Mouse (Mus musculus) erythroblast, embryonic 14.5 days (primary cell): ENCODE data around the gene Gbp9. TPM values are rescaled to one million over a fixed set of nuclear protein-coding genes. Genes with fewer than 3 reads are reported as not detected.
"Not testable (repeated sequence)": the region's sequence is repeated elsewhere in the genome, so short reads cannot be mapped to it uniquely, and the experiment has no call there.

Source experiments
- H3K27me3 ChIP-seq: 2 replicates; pipeline ENCODE4 v1.6.1; 2012; ENCODE audit warnings: inconsistent platforms; ENCODE audit not compliant: control insufficient read depth
- H3K36me3 ChIP-seq: 2 replicates; pipeline ENCODE4 v1.6.1; 2012; ENCODE audit warnings: mild to moderate bottlenecking, inconsistent platforms; ENCODE audit not compliant: control insufficient read depth
- H3K4me1 ChIP-seq: 2 replicates; pipeline ENCODE4 v1.6.1; 2012; ENCODE audit warnings: inconsistent platforms; ENCODE audit not compliant: control insufficient read depth
- H3K4me3 ChIP-seq: replicated peaks from 2 replicates; pipeline ENCODE3; 2012; ENCODE audit warnings: moderate library complexity, mild to moderate bottlenecking, inconsistent platforms
- H3K9me3 ChIP-seq: 2 replicates; pipeline ENCODE4 v1.6.1; 2012; ENCODE audit warnings: low read length, inconsistent platforms, mixed read lengths; ENCODE audit not compliant: control insufficient read depth
- GATA1 ChIP-seq: IDR thresholded peaks from 2 replicates; pipeline ENCODE4 v1.6.1; 2012; ENCODE audit warnings: low read length, inconsistent platforms, mixed read lengths
- TAL1 ChIP-seq: IDR thresholded peaks from 3 replicates; pipeline ENCODE4 v1.6.1; 2012; ENCODE audit warnings: low read length, inconsistent platforms, mixed read lengths
- polyA plus RNA-seq: library from polyadenylated mRNA; stranded (reverse); fragments of >175 nt; gene quantifications from 2 replicates; pipeline ENCODE4 v1.2.3, GENCODE M21; 2012

The Gbp9 gene
- polyA plus RNA-seq, 1 experiment, result 0.01 TPM

GRCm38 (mm10) chr5:105115740-105116139 lies 23.6 kb downstream of the Gbp9 start:
- TF ChIP-seq GATA1 (no peak), TAL1 (no peak)
- no peaks in the 10 kb centered on the region for H3K9me3 ChIP-seq
- H3K27me3 ChIP-seq, result no peaks in the 10 kb centered on the region
- H3K4me1 ChIP-seq, result no peaks in the 10 kb centered on the region
- H3K36me3 ChIP-seq, result no peaks in the 10 kb centered on the region
- no peak overlapping the region for H3K4me3 ChIP-seq

GRCm38 (mm10) chr5:105114696-105115095 lies 24.6 kb downstream of the Gbp9 start:
- Histone ChIP-seq H3K9me3 (no peaks in the 10 kb centered on the region), H3K4me3 (no peak overlapping the region), H3K4me1 (no peaks in the 10 kb centered on the region), H3K27me3 (no peaks in the 10 kb centered on the region), H3K36me3 (no peaks in the 10 kb centered on the region)
- TF ChIP-seq GATA1 (no peak), TAL1 (no peak)

GRCm38 (mm10) chr5:105113656-105114055 lies 25.7 kb downstream of the Gbp9 start:
- H3K27me3 ChIP-seq, result no peaks in the 10 kb centered on the region
- TF ChIP-seq TAL1 (no peak), GATA1 (no peak)
- no peaks in the 10 kb centered on the region for H3K36me3 ChIP-seq
- no peaks in the 10 kb centered on the region for H3K4me1 ChIP-seq
- H3K9me3 ChIP-seq, result no peaks in the 10 kb centered on the region
- no peak overlapping the region for H3K4me3 ChIP-seq

GRCm38 (mm10) chr5:105110271-105110852 lies 29.0 kb downstream of the Gbp9 start:
- H3K9me3 ChIP-seq, H3K4me3 ChIP-seq, H3K27me3 ChIP-seq, H3K4me1 ChIP-seq, H3K36me3 ChIP-seq: not testable (repeated sequence)

- not testable (repeated sequence) for H3K4me1 ChIP-seq, H3K36me3 ChIP-seq, H3K4me3 ChIP-seq, H3K27me3 ChIP-seq, H3K9me3 ChIP-seq
Observed at GRCm38 (mm10) chr5:105109775-105110174, 29.6 kb downstream of the Gbp9 start.

GRCm38 (mm10) chr5:105105689-105106088 lies 33.6 kb downstream of the Gbp9 start:
- H3K36me3 ChIP-seq, H3K4me3 ChIP-seq, H3K9me3 ChIP-seq, H3K4me1 ChIP-seq, H3K27me3 ChIP-seq: not testable (repeated sequence)

- no peaks in the 10 kb centered on the region for H3K36me3 ChIP-seq
- H3K27me3 ChIP-seq, result no peaks in the 10 kb centered on the region
- no peak overlapping the region for H3K4me3 ChIP-seq
- H3K9me3 ChIP-seq, result peaks cover 11% of the 10 kb centered on the region
- no peak for TF ChIP-seq GATA1
- TF ChIP-seq TAL1, result no peak
- H3K4me1 ChIP-seq, result no peaks in the 10 kb centered on the region
Observed at GRCm38 (mm10) chr5:105081900-105082299, 57.4 kb downstream of the Gbp9 start.

- H3K36me3 ChIP-seq, H3K4me1 ChIP-seq, H3K27me3 ChIP-seq, H3K9me3 ChIP-seq, H3K4me3 ChIP-seq: not testable (repeated sequence)
Observed at GRCm38 (mm10) chr5:105068356-105068755, 71.0 kb downstream of the Gbp9 start.

GRCm38 (mm10) chr5:105064443-105064842 lies 74.9 kb downstream of the Gbp9 start:
- not testable (repeated sequence) for H3K36me3 ChIP-seq, H3K27me3 ChIP-seq, H3K4me1 ChIP-seq, H3K9me3 ChIP-seq, H3K4me3 ChIP-seq

- no peak for TF ChIP-seq TAL1
- no peak for TF ChIP-seq GATA1
- peaks cover 2% of the 10 kb centered on the region; the same call in 1 of the 2 replicates for H3K9me3 ChIP-seq
- no peaks in the 10 kb centered on the region for H3K27me3 ChIP-seq
- no peak overlapping the region for H3K4me3 ChIP-seq
- no peaks in the 10 kb centered on the region for H3K4me1 ChIP-seq
- no peaks in the 10 kb centered on the region for H3K36me3 ChIP-seq
Observed at GRCm38 (mm10) chr5:105063321-105063720, 76.0 kb downstream of the Gbp9 start.

- not testable (repeated sequence) for H3K36me3 ChIP-seq, H3K27me3 ChIP-seq, H3K4me3 ChIP-seq, H3K9me3 ChIP-seq, H3K4me1 ChIP-seq
Observed at GRCm38 (mm10) chr5:105062403-105062802, 76.9 kb downstream of the Gbp9 start.
